Mouse (Mus musculus): ENCODE measurements around the gene Cdc14b.
"Not testable (repeated sequence)": the region's sequence is repeated elsewhere in the genome, so short reads cannot be mapped to it uniquely, and the experiment has no call there.

Gene Cdc14b

GRCm38 (mm10) chr13:64275754-64276127 lies 651 bp upstream of the Cdc14b start:
- in situ Hi-C loops (cut with MboI; ENCODE audit: low sequenced_read_pairs): no loop called here

DNA sequence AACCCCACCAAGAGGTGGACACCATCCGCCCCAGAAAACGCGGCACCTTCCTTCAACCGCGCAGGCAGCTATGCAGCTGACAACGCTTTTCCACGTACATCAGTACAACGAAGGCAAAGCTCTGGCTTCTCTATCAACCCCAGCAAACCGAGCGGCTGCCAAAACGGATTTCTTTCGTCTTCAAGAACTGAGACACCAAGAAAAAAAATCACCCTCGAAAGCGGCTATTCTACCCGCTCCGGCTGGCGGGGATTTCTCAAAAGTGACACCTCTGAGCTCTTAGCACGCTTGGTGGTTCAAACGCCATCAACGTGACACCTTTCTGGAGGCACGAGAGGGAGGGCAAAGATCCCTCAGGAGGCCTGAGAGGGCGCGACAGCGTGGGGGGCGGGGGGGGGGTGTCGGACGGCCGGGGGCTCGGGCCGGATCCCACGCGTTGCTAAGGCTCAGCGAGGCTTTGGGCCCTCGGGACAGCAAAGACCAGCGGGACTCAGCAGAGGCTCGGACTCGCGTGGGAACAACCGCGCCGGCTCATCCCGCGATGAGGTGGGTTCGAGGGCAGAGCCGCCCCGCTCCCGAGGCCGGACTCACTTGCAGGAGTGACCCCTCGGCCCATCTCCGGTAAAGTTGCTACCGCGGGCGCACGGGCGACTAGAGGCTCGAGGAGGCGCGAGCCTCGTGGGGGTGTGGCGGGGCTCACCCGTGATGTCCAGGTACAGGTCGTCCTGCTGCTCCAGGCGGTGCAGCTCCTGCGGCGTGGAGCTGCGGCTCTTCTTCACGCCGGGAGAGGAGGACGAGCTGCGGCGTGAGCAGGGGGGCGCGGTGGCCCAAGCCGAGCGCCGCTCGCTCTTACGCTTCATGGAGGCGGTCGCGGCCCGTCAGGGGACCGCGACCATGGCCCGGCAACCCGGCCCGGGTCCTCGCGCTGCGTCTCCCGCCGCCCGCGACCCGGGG lies 922 bp downstream of the Cdc14b start:
- in situ Hi-C loops (cut with MboI; ENCODE audit: low sequenced_read_pairs): no loop called here

DNA sequence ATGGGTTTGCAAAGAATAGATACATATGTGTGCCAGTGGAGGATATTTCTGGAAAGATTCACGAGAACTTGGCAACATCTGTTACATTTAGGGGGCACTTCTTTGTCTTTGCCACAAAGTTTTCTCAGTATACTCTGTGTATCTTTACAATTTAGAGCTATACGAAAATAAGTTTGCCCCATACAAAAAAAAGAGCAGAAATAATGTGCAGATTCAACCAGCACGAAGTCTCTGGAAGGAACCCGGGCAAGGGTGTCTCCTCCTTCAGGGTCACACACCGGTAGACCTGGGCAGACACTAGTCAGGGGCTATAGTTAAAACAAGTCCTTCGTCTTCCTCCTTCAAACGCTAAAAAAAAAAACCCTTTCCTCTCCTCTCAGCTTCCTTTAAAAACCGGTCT lies 1.7 kb downstream of the Cdc14b start:
- in situ Hi-C loops (cut with MboI; ENCODE audit: low sequenced_read_pairs): no loop called here

DNA sequence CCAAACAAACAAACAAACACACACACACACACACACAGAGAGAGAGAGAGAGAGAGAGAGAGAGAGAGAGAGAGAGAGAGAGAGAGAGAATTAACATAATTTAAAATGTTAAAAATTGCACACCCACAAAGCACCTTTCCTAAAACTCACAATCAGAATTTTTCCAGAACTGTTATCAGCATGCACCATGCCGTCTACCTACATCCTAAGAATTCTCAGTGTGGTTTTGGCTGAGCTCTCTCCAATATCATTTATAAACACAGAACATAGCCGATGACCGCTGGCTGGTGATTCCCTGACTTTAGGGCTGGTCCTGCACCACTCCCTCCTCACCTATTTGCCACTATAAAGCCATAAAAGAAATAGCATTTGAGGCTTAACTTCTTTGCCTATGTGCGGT lies 6.7 kb downstream of the Cdc14b start:
- in situ Hi-C loops (cut with MboI; ENCODE audit: low sequenced_read_pairs): no loop called here

DNA sequence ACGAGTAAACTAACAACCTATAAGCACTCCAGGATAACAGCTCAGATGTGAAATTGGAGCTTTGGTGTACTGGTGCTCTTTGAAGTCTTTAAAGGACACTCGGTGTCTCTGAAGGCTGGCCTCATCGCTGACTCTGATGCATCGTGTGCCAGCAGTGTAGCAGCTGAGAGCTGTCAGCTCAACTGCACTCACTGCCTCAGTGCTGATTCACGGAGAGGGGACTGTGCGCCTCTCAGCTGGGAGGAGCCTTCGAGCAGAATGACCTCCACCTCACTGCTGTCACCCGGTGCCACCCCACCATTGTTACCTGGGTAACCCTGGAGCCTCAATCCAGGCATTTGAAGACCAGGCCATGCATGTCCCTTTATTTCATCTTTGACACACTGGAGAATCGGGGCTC lies 7.9 kb downstream of the Cdc14b start:
- in situ Hi-C loops (cut with MboI; ENCODE audit: low sequenced_read_pairs): no loop called here

DNA sequence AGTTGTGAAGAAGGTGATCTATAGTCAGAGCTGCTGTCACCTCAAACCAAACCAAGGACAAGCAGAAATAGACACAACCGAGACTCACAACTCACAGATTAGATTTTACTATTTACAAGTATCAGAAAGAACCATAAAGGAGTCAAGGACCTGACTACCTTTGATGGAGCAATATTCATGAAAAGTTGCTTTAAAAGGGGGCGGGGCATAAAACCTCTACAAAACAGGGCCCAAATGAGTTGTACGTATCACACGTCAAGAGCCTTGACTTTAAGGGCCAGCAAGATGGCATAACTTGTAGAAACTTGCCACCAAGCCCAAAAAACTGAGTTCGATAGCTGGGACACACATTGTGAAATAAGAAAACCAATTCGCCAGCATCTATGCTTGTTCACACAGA lies 10.5 kb downstream of the Cdc14b start:
- in situ Hi-C loops (cut with MboI; ENCODE audit: low sequenced_read_pairs): no loop called here

DNA sequence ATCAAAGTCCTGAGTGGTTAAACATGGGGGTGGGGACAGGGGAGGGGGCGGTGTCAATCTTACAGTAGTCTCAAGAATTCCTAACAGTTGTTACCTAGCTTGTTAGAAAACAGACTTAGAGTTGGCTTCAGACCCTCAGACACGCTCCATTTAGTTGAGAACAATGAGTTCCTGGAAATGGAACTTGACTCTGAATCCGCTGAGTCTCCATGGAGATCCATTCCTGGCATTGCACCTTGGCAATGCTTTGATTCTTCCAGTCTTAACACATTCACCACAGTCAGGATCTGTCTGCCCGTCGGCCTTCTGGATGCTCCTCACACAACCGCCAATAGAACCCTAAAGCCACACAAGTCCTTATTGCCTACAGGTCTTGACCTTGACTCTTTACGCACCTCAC lies 15.2 kb downstream of the Cdc14b start:
- in situ Hi-C loops (cut with MboI; ENCODE audit: low sequenced_read_pairs): no loop called here

DNA sequence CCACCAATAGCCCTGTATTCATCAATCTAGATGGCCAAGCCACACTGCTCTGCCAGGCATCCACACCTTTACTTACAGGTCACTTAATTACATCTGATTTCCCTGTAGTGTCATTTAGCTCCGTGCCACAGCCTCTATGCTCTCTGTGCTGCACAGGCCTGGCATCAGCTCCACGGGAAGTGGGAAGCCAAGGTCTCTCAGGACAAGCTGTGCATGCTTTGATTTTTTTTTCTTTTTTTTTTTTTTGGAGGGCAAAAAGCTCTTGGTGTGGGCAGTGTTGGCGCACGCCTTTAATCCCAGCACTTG lies 16.6 kb downstream of the Cdc14b start:
- in situ Hi-C loops (cut with MboI; ENCODE audit: low sequenced_read_pairs): no loop called here

- in situ Hi-C loops (cut with MboI; ENCODE audit: low sequenced_read_pairs): no loop called here
Observed at GRCm38 (mm10) chr13:64257814-64258515, 17.1 kb downstream of the Cdc14b start.

DNA sequence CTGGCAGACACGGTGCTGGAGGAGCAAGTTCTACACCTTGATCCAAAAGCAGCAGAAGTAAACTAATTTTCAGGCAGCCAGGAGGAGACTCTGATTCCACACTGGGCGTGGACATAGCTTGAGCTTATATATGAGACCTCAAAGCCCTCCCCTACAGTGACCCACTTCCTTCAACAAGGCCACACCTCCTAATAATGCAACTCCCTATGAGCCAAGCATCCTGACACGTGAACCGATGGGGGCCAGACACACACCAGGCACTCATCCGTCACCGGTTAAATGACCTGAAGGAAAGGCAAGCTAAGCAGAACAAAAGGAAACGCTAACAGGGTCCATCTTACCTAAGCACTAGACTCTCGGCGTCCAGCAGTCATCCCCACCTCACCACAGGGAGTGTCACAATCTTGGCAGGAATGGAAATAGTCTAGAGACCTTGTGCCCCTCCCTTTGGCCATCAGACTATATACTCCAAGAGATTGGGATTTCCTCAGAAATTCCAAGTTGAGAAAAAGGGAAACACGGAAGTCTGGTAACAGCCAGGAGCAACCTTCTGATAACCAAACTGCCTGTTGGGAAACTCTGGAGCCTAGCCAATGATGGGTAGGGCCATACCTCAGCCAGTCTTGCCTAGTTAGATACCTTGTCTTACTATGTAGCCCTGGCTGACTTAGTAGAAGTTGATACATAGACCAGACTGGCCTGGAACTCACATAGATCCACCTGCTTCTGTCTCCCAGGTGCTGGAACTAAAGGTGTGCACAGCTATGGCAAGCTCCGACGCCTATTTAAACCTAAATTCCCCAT lies 17.9 kb downstream of the Cdc14b start:
- in situ Hi-C loops (cut with MboI; ENCODE audit: low sequenced_read_pairs): no loop called here

- in situ Hi-C loops (cut with MboI; ENCODE audit: low sequenced_read_pairs): not testable (repeated sequence)
Observed at GRCm38 (mm10) chr13:64254185-64254584, 20.9 kb downstream of the Cdc14b start.

- in situ Hi-C loops (cut with MboI; ENCODE audit: low sequenced_read_pairs): no loop called here
Observed at GRCm38 (mm10) chr13:64253697-64254096, 21.4 kb downstream of the Cdc14b start.

DNA sequence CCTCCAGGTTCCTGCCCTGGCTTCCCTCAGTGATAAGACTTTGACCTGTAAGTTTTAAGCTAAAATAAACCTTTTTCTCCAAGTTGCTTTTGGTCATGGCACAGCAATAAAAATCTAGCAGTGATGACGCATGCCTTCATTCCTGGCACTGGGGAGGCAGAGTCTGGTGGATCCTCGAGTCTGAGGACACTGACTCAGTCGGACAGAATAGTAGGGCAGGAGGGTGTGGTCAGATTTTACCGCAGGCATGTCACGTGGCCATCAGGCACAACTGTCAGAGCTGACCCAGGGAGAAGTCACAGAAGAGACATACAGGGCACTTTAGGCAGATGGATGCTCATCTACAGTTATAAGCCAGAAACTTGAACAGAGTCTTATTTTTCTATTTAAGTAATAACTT lies 22.9 kb downstream of the Cdc14b start:
- in situ Hi-C loops (cut with MboI; ENCODE audit: low sequenced_read_pairs): no loop called here

- in situ Hi-C loops (cut with MboI; ENCODE audit: low sequenced_read_pairs): no loop called here
Observed at GRCm38 (mm10) chr13:64250363-64250762, 24.7 kb downstream of the Cdc14b start.

- in situ Hi-C loops (cut with MboI; ENCODE audit: low sequenced_read_pairs): loop anchor here (5.0 kb wide), 1 partner anchor 63 kb away; the partner anchor contains the start of gene Aaed1
Observed at GRCm38 (mm10) chr13:64248775-64249524, 26.1 kb downstream of the Cdc14b start.

GRCm38 (mm10) chr13:64248161-64248774 lies 26.8 kb downstream of the Cdc14b start:
- in situ Hi-C loops (cut with MboI; ENCODE audit: low sequenced_read_pairs): loop anchor here (5.0 kb wide), 1 partner anchor 64 kb away; the partner anchor contains the start of gene Aaed1

- in situ Hi-C loops (cut with MboI; ENCODE audit: low sequenced_read_pairs): loop anchor here (5.0 kb wide), 1 partner anchor 66 kb away; the partner anchor contains the start of gene Aaed1
Observed at GRCm38 (mm10) chr13:64246106-64246505, 29.0 kb downstream of the Cdc14b start.

DNA sequence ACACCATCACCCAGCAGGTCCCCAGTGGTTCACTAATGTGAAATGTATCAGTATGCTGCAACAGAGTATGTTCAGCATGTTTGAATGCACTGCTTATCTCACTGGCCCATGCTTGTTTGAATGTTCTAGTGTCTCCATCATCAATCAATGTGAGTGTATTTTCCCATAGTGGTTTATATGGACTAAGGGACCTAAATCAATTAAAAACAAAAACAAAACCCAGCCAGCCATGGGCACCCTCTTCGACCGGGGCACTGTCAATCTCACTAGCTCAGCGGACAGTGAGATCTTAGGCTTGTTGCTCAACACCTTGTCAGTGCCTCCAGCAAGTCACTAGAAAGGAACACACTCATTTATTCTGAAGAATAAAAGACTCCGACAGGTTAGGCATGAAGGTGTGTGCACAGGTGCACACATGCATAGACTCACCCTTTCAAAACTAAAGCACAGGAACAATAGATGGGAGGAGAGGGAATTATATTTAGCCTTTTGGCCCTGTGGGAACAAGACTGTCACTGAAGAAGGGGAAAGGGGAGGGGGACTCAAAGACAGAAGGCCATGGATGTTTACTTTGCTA lies 30.3 kb downstream of the Cdc14b start:
- in situ Hi-C loops (cut with MboI; ENCODE audit: low sequenced_read_pairs): loop anchor here (5.0 kb wide), 1 partner anchor 68 kb away; the partner anchor contains the start of gene Aaed1

DNA sequence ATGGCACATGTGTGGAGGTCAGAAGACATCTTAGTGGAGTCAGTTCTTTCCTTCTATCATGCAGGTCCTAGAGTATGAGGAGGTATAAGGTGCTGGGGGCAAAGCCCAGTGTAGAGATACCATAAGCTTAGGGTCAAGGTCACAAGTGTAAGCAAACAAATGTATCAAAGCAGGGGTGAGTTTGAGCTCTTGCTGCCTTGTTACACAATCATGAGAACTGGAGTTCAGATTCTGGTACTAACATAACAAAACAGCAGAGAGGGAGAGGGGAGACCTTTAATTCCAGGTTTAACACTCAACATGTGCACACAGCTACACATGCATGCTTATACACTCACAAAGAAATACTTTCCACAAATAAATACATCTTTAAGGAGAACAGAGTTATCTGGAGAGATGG lies 32.4 kb downstream of the Cdc14b start:
- in situ Hi-C loops (cut with MboI; ENCODE audit: low sequenced_read_pairs): no loop called here

DNA sequence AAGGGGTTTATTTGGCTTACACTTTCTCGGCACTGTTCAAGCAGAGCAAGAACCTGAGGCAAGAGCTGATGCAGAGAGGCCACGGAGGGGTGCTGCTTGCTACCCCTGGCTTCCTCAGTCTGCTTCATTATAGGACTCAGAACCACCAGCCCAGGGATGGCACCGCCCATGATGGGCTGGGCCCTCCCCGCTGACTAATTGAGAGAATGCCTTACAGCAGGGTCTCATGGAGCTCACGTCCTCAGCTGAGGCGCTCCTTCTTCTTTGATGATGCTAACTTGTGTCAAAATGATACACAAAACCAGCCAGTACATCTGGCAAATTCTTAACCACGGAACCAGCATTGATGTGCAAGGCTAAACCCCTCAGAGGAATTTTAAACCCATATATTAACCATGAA lies 34.5 kb downstream of the Cdc14b start:
- in situ Hi-C loops (cut with MboI; ENCODE audit: low sequenced_read_pairs): no loop called here
